Comparison of ENCODE assay signal across 20 mouse cellular contexts in the genomic region with DNA sequence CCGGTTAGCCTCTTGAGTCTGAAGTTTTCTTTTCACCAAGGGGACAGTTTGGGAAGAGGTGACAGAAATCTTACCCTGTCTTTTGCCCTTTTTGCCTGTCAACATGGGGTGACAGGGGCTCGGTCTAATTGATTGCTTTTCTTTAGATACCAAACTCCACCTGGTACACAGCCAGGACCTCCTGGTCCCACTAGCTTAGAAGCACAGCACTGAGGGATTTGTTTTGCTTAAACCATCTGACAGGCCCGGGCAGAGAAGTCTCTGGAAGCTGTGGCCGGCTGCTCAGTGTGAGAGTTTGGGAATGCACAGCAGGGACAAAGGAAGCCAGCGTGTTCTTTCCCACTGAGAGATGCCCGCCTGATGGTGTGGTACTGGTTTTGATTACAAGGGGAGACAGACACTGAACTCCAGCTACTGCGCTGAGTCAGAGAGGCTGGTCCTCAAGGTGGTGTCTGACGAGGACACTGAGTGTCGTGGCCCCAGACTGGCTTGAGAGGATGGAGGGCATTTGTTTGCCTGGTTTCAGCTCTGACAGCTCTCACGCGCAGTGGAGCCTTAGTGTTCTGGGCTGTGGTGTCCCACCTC.
DNase-seq lines count a peak whose midpoint lies in the region; ATAC-seq and TF ChIP-seq lines count a peak whose summit lies in the region.
"Had no signal": no experiment of that assay in that cellular context is flagged by ENCODE, and none has a peak within 500 bp of the region (broad histone marks: within the 10 kb centered on the region; RNA-seq: fewer than 3 reads in every experiment).

No protein-coding gene starts in this region.

- H3K36me3 ChIP-seq in forebrain, postnatal 0 days (ENCODE audit: insufficient read depth) = no peaks in the 10 kb centered on the region
- peaks cover 75% of the 10 kb centered on the region for H3K36me3 ChIP-seq in forebrain, embryonic 13.5 days (ENCODE audit: poor library complexity, severe bottlenecking)
- H3K36me3 ChIP-seq in hindbrain, postnatal 0 days (ENCODE audit: insufficient read depth, low read length) = no peaks in the 10 kb centered on the region; the same call in 1 of the 2 replicates
- H3K36me3 ChIP-seq in hindbrain, embryonic 10.5 days = peaks cover 88% of the 10 kb centered on the region
- H3K36me3 ChIP-seq in ES-Bruce4 (ENCODE audit: control insufficient read depth, insufficient read depth, low read length, poor library complexity, severe bottlenecking) = peaks cover 11% of the 10 kb centered on the region
- H3K36me3 ChIP-seq: forebrain, embryonic 15.5 days; neural tube, embryonic 15.5 days had no signal

- TF ChIP-seq POLR2A in ES-Bruce4 (IDR thresholded peaks at IDR 0.05; ENCODE audit: insufficient read depth, low read length) = no peak

- peak; percentile 36 for ATAC-seq in forebrain, postnatal 0 days
- ATAC-seq in forebrain, embryonic 13.5 days = no peak
- ATAC-seq in hindbrain, postnatal 0 days = no peak
- ATAC-seq: activated CD4-positive, CD25-positive, alpha-beta regulatory T cell, adult 4 months; forebrain, embryonic 15.5 days had no signal

- TF ChIP-seq EP300 in ES-Bruce4 (IDR thresholded peaks at IDR 0.05; ENCODE audit: insufficient read depth, low read depth, low read length) = no peak

- no peak overlapping the region for H3K27ac ChIP-seq in forebrain, postnatal 0 days (ENCODE audit: low read depth, low read length)
- H3K27ac ChIP-seq in forebrain, embryonic 13.5 days = no peak overlapping the region
- no peak overlapping the region for H3K27ac ChIP-seq in hindbrain, postnatal 0 days
- H3K27ac ChIP-seq in hindbrain, embryonic 10.5 days = no peak overlapping the region
- H3K27ac ChIP-seq in ES-Bruce4 (ENCODE audit: insufficient read depth, low read length) = peak overlapping the region; percentile 99
- H3K27ac ChIP-seq: forebrain, embryonic 15.5 days; limb, embryonic 12.5 days; liver, embryonic 14.5 days; neural tube, embryonic 15.5 days; stomach, embryonic 15.5 days had no signal

- H3K4me2 ChIP-seq in forebrain, postnatal 0 days (ENCODE audit: low read depth) = no peak overlapping the region
- no peak overlapping the region for H3K4me2 ChIP-seq in forebrain, embryonic 13.5 days
- no peak overlapping the region for H3K4me2 ChIP-seq in hindbrain, postnatal 0 days (ENCODE audit: low read depth, low read length)
- H3K4me2 ChIP-seq: forebrain, embryonic 15.5 days; limb, embryonic 12.5 days; neural tube, embryonic 15.5 days; stomach, embryonic 15.5 days had no signal

- 0 out of 2 replicates have a peak, but pooled peaks cover 6% of the 10 kb centered on the region for H3K4me1 ChIP-seq in forebrain, postnatal 0 days (ENCODE audit: insufficient read depth)
- H3K4me1 ChIP-seq in forebrain, embryonic 13.5 days = peaks cover 18% of the 10 kb centered on the region
- peaks cover 6% of the 10 kb centered on the region; the same call in 1 of the 2 replicates for H3K4me1 ChIP-seq in hindbrain, postnatal 0 days (ENCODE audit: insufficient read depth, low read length)
- H3K4me1 ChIP-seq in hindbrain, embryonic 10.5 days (replicated peaks) = peaks cover 20% of the 10 kb centered on the region
- peaks cover 11% of the 10 kb centered on the region for H3K4me1 ChIP-seq in ES-Bruce4 (ENCODE audit: control insufficient read depth, insufficient read depth, low read length)
- H3K4me1 ChIP-seq: limb, embryonic 12.5 days had no signal

- H3K27me3 ChIP-seq in forebrain, postnatal 0 days (ENCODE audit: insufficient read depth, low read length) = no peaks in the 10 kb centered on the region
- H3K27me3 ChIP-seq in forebrain, embryonic 13.5 days = no peaks in the 10 kb centered on the region
- no peaks in the 10 kb centered on the region for H3K27me3 ChIP-seq in hindbrain, postnatal 0 days (ENCODE audit: insufficient read depth, low read length)
- H3K27me3 ChIP-seq in hindbrain, embryonic 10.5 days (ENCODE audit: insufficient read depth, poor library complexity, severe bottlenecking) = no peaks in the 10 kb centered on the region
- H3K27me3 ChIP-seq in ES-Bruce4 (ENCODE audit: control insufficient read depth, insufficient read depth, low read length, poor library complexity, severe bottlenecking) = no peaks in the 10 kb centered on the region
- H3K27me3 ChIP-seq: CH12.LX; forebrain, embryonic 15.5 days; limb, embryonic 12.5 days; neural tube, embryonic 15.5 days; stomach, embryonic 15.5 days had no signal

- H3K9me3 ChIP-seq in forebrain, postnatal 0 days (ENCODE audit: low read length) = no peaks in the 10 kb centered on the region
- H3K9me3 ChIP-seq in forebrain, embryonic 13.5 days (replicated peaks) = no peaks in the 10 kb centered on the region
- no peaks in the 10 kb centered on the region for H3K9me3 ChIP-seq in hindbrain, postnatal 0 days (ENCODE audit: low read length)
- no peaks in the 10 kb centered on the region for H3K9me3 ChIP-seq in hindbrain, embryonic 10.5 days
- H3K9me3 ChIP-seq in ES-Bruce4 (replicated peaks; ENCODE audit: control insufficient read depth, insufficient read depth, low read length, poor library complexity, severe bottlenecking) = no peaks in the 10 kb centered on the region
- H3K9me3 ChIP-seq: forebrain, embryonic 15.5 days; limb, embryonic 12.5 days; neural tube, embryonic 15.5 days; stomach, embryonic 15.5 days had no signal

- H3K9ac ChIP-seq in forebrain, postnatal 0 days = no peak overlapping the region
- H3K9ac ChIP-seq in forebrain, embryonic 13.5 days = no peak overlapping the region; the same call in 1 of the 2 replicates
- H3K9ac ChIP-seq in hindbrain, postnatal 0 days (replicated peaks; ENCODE audit: low read length) = no peak overlapping the region
- no peak overlapping the region for H3K9ac ChIP-seq in ES-Bruce4 (ENCODE audit: low read depth, poor library complexity, severe bottlenecking)
- H3K9ac ChIP-seq: forebrain, embryonic 15.5 days; limb, embryonic 12.5 days; liver, embryonic 14.5 days; neural tube, embryonic 15.5 days; stomach, embryonic 15.5 days had no signal

- no peak for TF ChIP-seq CTCF in forebrain, postnatal 0 days (IDR thresholded peaks at IDR 0.05; ENCODE audit: low read depth)
- TF ChIP-seq CTCF in hindbrain, postnatal 0 days (IDR thresholded peaks at IDR 0.05; ENCODE audit: low read depth) = no peak
- no peak for TF ChIP-seq CTCF in ES-Bruce4 (IDR thresholded peaks at IDR 0.05; ENCODE audit: low read depth, low read length)

- DNase-seq in forebrain, postnatal 0 days = no peak
- peak; percentile 26 for DNase-seq in hindbrain, postnatal 0 days (ENCODE audit: low spot score)
- no peak for DNase-seq in hindbrain, embryonic 10.5 days (ENCODE audit: low spot score)
- peak; percentile 28 for DNase-seq in adrenal gland, postnatal 25 days
- no peak for DNase-seq in layer of hippocampus, adult 11-12 months (ENCODE audit: low spot score)
- DNase-seq: B cell, adult 2 months; cerebellum, adult 9-10 months; gastrocnemius, postnatal 36 days; lung, postnatal 4 days; right cerebral cortex, adult 18-20 months; right cerebral cortex, postnatal 4 days had no signal

- no peak overlapping the region for H3K4me3 ChIP-seq in forebrain, postnatal 0 days (ENCODE audit: low read depth, low read length)
- no peak overlapping the region for H3K4me3 ChIP-seq in forebrain, embryonic 13.5 days
- no peak overlapping the region for H3K4me3 ChIP-seq in hindbrain, postnatal 0 days (ENCODE audit: low read length)
- H3K4me3 ChIP-seq in hindbrain, embryonic 10.5 days = no peak overlapping the region
- H3K4me3 ChIP-seq in ES-Bruce4 (ENCODE audit: low read depth, low read length) = no peak overlapping the region
- H3K4me3 ChIP-seq: forebrain, embryonic 15.5 days; limb, embryonic 12.5 days; neural tube, embryonic 15.5 days; stomach, embryonic 15.5 days had no signal

- 72% methylated on average over 11 of the region's 11 CpGs for WGBS in forebrain, postnatal 0 days
- WGBS in forebrain, embryonic 13.5 days = 81% methylated on average over 11 of the region's 11 CpGs
- 48% methylated on average over 11 of the region's 11 CpGs for WGBS in hindbrain, postnatal 0 days
- WGBS in hindbrain, embryonic 10.5 days = 80% methylated on average over 11 of the region's 11 CpGs

Comparison
In these comparisons a context has a peak if more than half of its experiments do, and no peak if none do; other contexts are left out.
1. DNase-seq: peak in hindbrain, postnatal 0 days (single experiment) and adrenal gland, postnatal 25 days (single experiment); none in forebrain, postnatal 0 days (single experiment), hindbrain, embryonic 10.5 days (single experiment) and layer of hippocampus, adult 11-12 months (single experiment).